Mouse (Mus musculus) c-Kit-positive CD71-positive TER-119-negative erythroid progenitor cells, embryonic 14.5 days (primary cell): ENCODE data around the gene Mical1.

Experiments used
- DNase-seq: peaks from one replicate; pipeline ENCODE4 v3.0.0-alpha.2; 2013; ENCODE audit warnings: low read depth

The Mical1 gene

DNA sequence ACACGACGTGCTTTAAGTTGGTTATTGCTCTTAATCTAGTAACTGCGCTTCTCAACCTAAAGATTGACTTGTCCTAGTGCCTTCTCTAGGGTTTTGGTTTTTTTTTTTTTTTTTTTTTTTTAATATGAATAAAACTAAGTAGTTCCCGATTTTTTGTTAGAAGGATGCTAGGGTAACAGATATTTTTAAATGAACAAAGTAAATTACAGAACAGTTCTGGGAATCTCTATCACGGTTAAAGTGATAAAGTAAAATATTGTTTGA lies 44.2 kb downstream of the Mical1 start:
- DNase-seq = no peak

DNA sequence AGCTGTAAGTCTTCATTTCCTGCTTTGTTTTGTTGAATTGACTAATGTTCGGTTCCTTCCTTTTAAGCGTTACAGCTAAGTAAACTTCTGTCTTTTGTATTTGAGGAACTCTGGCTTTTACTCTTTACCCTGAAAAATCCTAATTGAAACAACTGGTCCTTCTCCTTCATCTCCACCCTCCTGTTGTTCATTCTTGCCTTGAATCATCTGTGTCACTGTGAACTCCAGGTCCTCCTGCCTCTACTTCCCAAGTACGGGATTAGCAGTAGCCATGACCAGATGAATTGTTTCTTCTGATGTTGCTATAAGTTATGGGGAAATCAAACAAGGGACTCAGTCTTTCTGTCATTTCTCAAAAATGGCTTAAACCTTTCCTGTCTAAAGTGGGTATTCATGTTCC lies 47.3 kb downstream of the Mical1 start:
- DNase-seq = no peak

DNA sequence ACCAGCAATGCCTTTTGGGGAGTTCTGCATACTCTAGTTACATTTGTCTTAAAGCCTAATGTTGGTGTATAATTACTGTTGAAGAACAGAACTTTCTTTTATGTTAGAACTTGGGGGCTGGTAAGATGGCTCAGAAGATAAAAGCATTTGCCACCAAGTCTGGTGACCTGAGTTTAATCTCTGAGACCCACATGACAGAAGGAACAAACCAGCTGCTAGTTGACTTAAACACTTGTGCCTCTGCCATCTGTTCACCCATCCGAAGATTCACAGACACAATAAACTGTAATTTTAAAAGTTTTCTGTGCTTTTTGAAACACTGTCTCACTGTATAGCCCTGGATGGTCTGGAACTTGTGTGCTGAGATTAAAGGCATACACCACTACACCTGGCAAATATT lies 49.6 kb downstream of the Mical1 start:
- no peak for DNase-seq

DNA sequence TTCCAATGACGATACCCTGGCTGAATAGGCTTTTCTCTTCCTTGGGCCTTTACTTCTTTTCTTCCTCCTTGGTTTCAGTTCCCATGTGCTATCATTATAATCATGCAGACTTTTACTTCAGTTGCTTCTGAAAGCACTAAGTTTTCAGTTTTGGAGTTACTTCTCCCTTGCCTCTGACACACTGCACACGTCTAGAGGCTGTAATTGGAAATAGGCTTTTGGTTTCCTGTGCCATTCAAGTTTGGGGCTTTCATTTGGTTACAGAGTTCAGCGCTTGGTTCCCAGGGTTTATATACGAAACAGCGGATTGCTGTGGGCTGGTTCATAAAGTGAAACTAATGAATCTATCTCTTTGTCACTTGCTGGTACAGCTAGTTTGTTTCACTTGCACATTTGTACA lies 53.9 kb downstream of the Mical1 start:
- DNase-seq = no peak

DNA sequence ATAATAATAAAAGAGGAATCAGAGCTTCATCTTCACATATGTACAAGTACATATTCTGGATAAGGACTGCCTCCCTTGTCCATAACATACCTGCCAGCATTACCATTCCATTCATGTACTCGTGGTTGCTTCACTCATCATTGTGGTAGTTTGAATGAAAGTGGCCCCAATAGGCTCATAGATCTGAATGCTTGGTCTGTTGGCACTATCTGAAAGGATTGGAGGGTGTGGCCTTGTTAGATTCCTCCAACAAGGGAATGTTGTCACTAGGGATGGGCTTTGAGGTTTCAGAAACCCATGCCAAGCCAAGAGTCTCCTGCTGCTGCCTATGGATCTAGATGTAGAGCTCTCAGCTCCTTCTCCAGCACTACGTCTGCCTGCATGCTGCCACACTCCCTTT lies 59.9 kb downstream of the Mical1 start:
- no peak for DNase-seq
